Mouse (Mus musculus): ENCODE data around the gene Frmd8. TPM values are rescaled to one million over a fixed set of nuclear protein-coding genes. Genes with fewer than 3 reads are reported as not detected.
"Not testable (repeated sequence)": the region's sequence is repeated elsewhere in the genome, so short reads cannot be mapped to it uniquely, and the experiment has no call there.

Frmd8 gene
- total RNA-seq, 2 experiments from 2014 or later, result 10.7 to 14.8 TPM

- DNase-seq (ENCODE audit: low spot score in 2 of 2), result no peak
Observed at GRCm38 (mm10) chr19:5827456-5828154, 47.5 kb downstream of the Frmd8 start.

- no peak for DNase-seq (ENCODE audit: low spot score in 2 of 2)
Observed at GRCm38 (mm10) chr19:5827044-5827443, 48.0 kb downstream of the Frmd8 start.

- DNase-seq (ENCODE audit: low spot score in 2 of 2), result no peak
Observed at GRCm38 (mm10) chr19:5826731-5827002, 48.4 kb downstream of the Frmd8 start.

DNA sequence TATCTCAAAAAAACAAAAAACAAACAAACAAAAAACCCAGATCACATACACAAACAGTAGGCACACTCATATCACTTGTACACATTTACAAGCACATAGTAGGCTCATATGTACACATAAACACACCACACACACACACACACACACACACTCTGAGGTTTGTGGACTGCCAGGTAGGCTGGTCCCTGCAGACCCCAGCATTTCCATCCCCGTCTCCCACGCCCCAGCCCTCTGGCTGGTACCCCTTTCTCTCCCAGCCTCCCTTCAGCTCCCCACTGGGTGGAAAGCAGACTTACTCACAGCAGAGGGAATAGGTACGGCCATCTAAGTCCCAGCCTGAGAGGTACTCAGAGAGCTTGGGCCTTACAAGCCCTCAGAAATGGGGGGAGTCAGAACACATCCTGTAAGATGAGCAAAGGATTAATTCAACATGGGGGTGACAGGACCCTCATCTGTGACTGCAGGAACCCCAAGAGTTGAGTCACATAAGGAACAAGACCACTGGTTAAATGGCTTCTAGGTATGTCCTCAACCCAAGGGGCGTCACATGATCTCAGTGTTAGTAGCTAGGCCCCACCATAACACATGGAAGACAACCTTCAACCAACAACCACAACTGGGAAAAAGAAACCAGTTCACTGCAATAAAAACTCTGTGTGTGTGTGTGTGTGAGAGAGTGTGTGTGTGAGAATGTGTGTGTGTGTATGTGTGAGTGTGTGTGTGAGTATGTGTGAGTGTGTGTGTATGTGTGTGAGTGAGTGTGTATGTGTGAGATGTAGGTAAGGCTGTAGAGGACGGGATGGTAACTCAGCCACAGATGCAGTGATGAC lies 49.0 kb downstream of the Frmd8 start:
- no peak for DNase-seq (ENCODE audit: low spot score in 2 of 2)

- DNase-seq (ENCODE audit: low spot score in 2 of 2), result no peak
Observed at GRCm38 (mm10) chr19:5824826-5825617, 50.1 kb downstream of the Frmd8 start.

- no peak for DNase-seq (ENCODE audit: low spot score in 2 of 2)
Observed at GRCm38 (mm10) chr19:5824043-5824825, 50.8 kb downstream of the Frmd8 start.

GRCm38 (mm10) chr19:5823266-5823839 lies 51.7 kb downstream of the Frmd8 start:
- DNase-seq (ENCODE audit: low spot score in 2 of 2), result no peak

DNA sequence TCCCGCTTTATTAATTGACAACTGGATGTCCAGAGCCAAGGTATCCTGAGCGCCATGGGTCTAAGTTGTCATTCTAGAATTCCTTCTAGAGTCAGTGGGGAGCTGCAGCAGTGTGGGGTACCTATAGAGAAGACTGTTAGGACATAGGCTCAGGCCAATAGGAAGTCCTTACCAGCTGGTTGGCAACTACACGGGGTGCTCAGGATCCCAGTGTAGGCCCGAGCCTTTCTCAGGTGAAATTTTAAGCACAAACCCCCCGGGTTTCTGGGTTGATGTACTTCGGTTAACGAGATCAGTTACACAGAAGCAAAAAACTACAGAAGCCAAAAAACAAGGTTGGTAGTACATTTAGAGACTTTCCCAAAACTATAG lies 52.3 kb downstream of the Frmd8 start:
- no peak for DNase-seq (ENCODE audit: low spot score in 2 of 2)

DNA sequence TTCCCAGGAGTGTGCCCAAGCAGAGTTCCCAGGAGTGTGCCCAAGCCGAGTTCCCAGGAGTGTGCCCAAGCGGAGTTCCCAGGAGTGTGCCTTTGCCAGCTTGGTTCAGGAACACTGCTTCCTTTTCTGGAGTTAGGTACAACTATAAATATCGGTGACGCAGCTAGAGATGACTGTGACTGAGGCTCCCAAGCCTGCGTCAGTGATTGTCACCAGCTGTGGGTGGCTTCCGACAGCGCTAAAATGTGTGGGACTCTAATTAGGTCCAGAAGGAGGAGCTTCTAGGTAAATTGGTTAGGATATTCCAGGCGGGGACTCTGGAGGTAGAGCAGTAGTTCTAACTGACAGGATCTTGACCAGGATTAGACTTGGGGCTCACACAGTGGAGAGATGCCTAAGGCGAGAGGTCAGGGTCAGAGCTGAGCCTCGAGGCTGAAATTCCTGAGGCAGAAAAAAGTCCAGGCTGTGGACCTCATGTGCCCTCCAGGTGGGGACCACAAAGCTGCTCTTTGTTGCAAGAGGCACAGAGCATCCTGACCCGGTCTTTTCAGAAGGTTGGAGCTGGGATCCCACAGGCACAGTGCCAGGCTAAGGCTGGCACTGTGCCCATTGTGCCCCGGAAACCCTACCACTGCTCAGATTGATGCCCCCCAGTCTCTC lies 52.8 kb downstream of the Frmd8 start:
- no peak for DNase-seq (ENCODE audit: low spot score in 2 of 2)

DNA sequence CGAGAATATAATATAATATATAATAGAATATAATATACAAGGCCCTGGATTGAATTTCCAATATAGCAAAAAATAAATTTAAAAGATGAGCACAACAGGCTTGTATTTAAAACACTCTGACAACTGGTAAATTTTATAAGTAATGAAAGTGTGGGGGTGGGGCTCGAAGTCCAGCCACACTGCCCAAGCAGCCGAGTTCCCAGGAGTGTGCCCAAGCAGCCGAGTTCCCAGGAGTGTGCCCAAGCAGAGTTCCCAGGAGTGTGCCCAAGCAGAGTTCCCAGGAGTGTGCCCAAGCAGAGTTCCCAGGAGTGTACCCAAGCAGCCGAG lies 53.3 kb downstream of the Frmd8 start:
- no peak for DNase-seq (ENCODE audit: low spot score in 2 of 2)

GRCm38 (mm10) chr19:5819549-5819948 lies 55.5 kb downstream of the Frmd8 start:
- DNase-seq (ENCODE audit: low spot score in 2 of 2), result no peak

GRCm38 (mm10) chr19:5818590-5818977 lies 56.5 kb downstream of the Frmd8 start:
- DNase-seq (ENCODE audit: low spot score in 2 of 2), result no peak

GRCm38 (mm10) chr19:5817703-5818589 lies 57.1 kb downstream of the Frmd8 start:
- DNase-seq (ENCODE audit: low spot score in 2 of 2), result peak; percentile 88 to 90

DNA sequence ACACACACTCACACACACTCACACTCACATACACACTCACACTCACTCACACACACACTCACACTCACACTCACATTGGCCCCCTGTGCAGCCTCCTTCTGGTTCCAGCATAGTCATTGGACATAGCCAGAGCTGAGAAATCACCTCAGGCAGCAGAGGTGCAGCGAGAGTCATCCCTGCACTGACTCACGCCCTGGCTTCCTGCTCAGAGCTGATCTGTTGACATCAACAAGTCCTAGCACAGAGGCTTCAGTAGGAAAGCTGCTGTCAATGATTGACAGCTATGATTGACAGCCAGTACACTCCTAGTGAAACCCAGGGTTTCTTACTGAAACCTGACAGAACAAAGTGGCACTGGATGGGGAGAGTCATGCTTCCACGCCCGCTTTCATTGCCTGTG lies 59.1 kb downstream of the Frmd8 start:
- DNase-seq (ENCODE audit: low spot score in 2 of 2), result no peak

GRCm38 (mm10) chr19:5815010-5815409 lies 60.1 kb downstream of the Frmd8 start:
- no peak for DNase-seq (ENCODE audit: low spot score in 2 of 2)

DNA sequence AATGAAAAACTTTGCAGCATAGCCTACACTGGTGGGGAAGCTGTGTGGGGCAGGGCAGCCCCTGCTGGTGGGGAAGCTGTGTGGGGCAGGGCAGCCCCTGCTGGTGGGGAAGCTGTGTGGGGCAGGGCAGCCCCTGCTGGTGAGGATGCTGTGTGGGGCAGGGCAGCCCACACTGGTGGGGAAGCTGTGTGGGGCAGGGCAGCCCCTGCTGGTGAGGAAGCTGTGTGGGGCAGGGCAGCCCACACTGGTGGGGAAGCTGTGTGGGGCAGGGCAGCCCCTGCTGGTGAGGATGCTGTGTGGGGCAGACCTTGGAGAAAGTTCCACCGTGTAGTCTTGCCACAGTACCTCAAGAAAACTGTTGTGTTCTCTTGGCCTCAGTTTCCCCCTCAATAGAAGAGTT lies 61.0 kb downstream of the Frmd8 start:
- not testable (repeated sequence) for DNase-seq (ENCODE audit: low spot score in 2 of 2)

GRCm38 (mm10) chr19:5813567-5813966 lies 61.5 kb downstream of the Frmd8 start:
- DNase-seq (ENCODE audit: low spot score in 2 of 2), result no peak

DNA sequence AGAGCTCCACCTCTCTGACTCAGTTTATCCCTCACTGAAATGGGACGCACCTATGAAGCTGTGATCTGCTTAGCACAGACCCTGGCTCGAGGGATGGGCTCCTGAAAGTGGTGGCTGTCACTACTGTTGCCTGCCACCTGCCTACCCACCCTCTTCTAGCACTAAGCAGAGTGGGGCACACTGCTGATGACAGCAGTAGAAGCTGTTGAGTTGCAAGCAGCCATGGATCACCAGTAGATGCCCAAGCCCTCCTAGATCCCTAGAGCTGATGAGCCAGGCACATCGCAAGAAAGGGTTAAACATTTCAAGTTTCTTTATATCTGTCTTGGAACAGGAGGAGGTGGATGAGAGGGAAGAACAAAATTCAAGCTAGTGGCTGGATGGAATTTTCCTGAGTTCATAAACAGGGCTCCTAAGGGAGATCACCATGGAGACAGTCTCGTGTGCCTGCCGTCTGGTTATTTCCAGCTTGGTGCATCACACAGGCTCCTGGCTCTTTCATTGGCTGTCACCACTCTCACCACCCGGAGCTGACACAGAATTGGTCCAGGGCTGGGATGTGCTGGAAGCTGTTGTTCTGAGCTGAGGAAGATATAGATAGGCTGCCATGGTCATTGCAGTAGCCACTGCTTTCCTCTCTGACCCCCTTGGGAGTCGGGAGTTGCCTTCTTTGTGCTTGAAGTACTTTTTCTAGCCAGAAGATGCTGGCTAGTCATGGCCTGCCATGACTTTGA lies 63.1 kb downstream of the Frmd8 start:
- peak; percentile 69 to 77 for DNase-seq (ENCODE audit: low spot score in 2 of 2)

Data from layer of hippocampus, postnatal 10 days (tissue).